Mouse (Mus musculus): ENCODE results near the gene Gm28043.

The Gm28043 gene

GRCm38 (mm10) chr17:29623488-29623887 lies 8.8 kb downstream of the Gm28043 start:
- no peak for DNase-seq (ENCODE audit: extremely low read depth, low read depth)

- no peak for DNase-seq (ENCODE audit: extremely low read depth, low read depth)
These were observed 12.6 kb downstream of the Gm28043 start for GRCm38 (mm10) chr17:29627285-29627684.

GRCm38 (mm10) chr17:29628946-29629345 lies 14.3 kb downstream of the Gm28043 start:
- DNase-seq (ENCODE audit: extremely low read depth, low read depth): no peak

- no peak for DNase-seq (ENCODE audit: extremely low read depth, low read depth)
These were observed 14.9 kb downstream of the Gm28043 start for GRCm38 (mm10) chr17:29629620-29630019.

GRCm38 (mm10) chr17:29632312-29632711 lies 17.6 kb downstream of the Gm28043 start:
- DNase-seq (ENCODE audit: extremely low read depth, low read depth): no peak

- DNase-seq (ENCODE audit: extremely low read depth, low read depth): no peak
These were observed 20.8 kb downstream of the Gm28043 start for GRCm38 (mm10) chr17:29635492-29635891.

GRCm38 (mm10) chr17:29636118-29636517 lies 21.4 kb downstream of the Gm28043 start:
- no peak for DNase-seq (ENCODE audit: extremely low read depth, low read depth)

GRCm38 (mm10) chr17:29637377-29637776 lies 22.7 kb downstream of the Gm28043 start:
- DNase-seq (ENCODE audit: extremely low read depth, low read depth): peak; percentile 81

GRCm38 (mm10) chr17:29637895-29638294 lies 23.2 kb downstream of the Gm28043 start:
- DNase-seq (ENCODE audit: extremely low read depth, low read depth): no peak

GRCm38 (mm10) chr17:29640971-29641370 lies 26.3 kb downstream of the Gm28043 start:
- no peak for DNase-seq (ENCODE audit: extremely low read depth, low read depth)

GRCm38 (mm10) chr17:29642219-29642618 lies 27.5 kb downstream of the Gm28043 start:
- DNase-seq (ENCODE audit: extremely low read depth, low read depth): no peak

GRCm38 (mm10) chr17:29658249-29658648 lies 43.6 kb downstream of the Gm28043 start:
- DNase-seq (ENCODE audit: extremely low read depth, low read depth): no peak

- peak; percentile 68 for DNase-seq (ENCODE audit: extremely low read depth, low read depth)
These were observed 45.5 kb downstream of the Gm28043 start, which contains the start of gene Cmtr1 for GRCm38 (mm10) chr17:29660076-29660761. Gene Cmtr1 (plus strand): TSS chr17:29660595.

GRCm38 (mm10) chr17:29660762-29661391 lies 46.2 kb downstream of the Gm28043 start:
- peak; percentile 31 for DNase-seq (ENCODE audit: extremely low read depth, low read depth)

- DNase-seq (ENCODE audit: extremely low read depth, low read depth): no peak
These were observed 47.5 kb downstream of the Gm28043 start for GRCm38 (mm10) chr17:29662145-29662544.

GRCm38 (mm10) chr17:29668051-29668986 lies 53.6 kb downstream of the Gm28043 start:
- no peak for DNase-seq (ENCODE audit: extremely low read depth, low read depth)

- DNase-seq (ENCODE audit: extremely low read depth, low read depth): no peak
These were observed 54.4 kb downstream of the Gm28043 start for GRCm38 (mm10) chr17:29669030-29669429.

GRCm38 (mm10) chr17:29669936-29670335 lies 55.3 kb downstream of the Gm28043 start:
- no peak for DNase-seq (ENCODE audit: extremely low read depth, low read depth)

GRCm38 (mm10) chr17:29671021-29671420 lies 56.3 kb downstream of the Gm28043 start:
- DNase-seq (ENCODE audit: extremely low read depth, low read depth): no peak

GRCm38 (mm10) chr17:29673325-29673724 lies 58.6 kb downstream of the Gm28043 start:
- no peak for DNase-seq (ENCODE audit: extremely low read depth, low read depth)

- DNase-seq (ENCODE audit: extremely low read depth, low read depth): no peak
These were observed 63.9 kb downstream of the Gm28043 start for GRCm38 (mm10) chr17:29678526-29678925.

Data from MEL-GATA-1-ER (cell line).